Mouse (Mus musculus) olfactory bulb, adult 2 months (tissue): ENCODE data around the gene Ncam2.

Experiments
- CTCF ChIP-seq: fragments of 200-500 bp; IDR thresholded peaks from 2 replicates; pipeline ENCODE4 v1.5.1; 2012; ENCODE audit warnings: low read depth, mild to moderate bottlenecking, low read length, moderate library complexity; ENCODE audit not compliant: insufficient read depth
- POLR2A ChIP-seq: fragments of 200-500 bp; IDR thresholded peaks from 2 replicates; pipeline ENCODE4 v1.6.1; 2012; ENCODE audit warnings: mild to moderate bottlenecking, low read depth, low read length, moderate library complexity; ENCODE audit not compliant: insufficient read depth

DNA sequence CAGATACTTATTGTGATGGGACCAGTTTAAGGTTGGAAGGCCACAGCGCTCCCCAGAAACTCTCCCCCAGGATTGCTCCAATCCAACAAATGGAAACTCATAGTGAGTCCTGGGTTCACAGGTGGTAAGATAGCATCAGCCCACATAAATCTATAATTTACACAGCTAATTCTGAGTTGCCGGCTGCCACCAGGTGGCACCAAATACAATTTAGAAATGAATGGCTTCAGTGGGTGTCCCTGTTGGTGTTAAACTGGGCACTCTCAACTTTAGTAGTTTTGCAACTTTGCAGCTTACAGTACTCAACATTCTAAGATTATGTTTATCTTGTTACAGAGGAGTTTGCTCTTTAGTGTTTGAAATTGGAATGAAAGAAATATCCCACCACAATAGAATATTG is 130.0 kb downstream of the Ncam2 start:
- no peak for TF ChIP-seq CTCF
- TF ChIP-seq POLR2A, result no peak
